29 mouse cellular contexts compared by ENCODE assay signal in the genomic region with DNA sequence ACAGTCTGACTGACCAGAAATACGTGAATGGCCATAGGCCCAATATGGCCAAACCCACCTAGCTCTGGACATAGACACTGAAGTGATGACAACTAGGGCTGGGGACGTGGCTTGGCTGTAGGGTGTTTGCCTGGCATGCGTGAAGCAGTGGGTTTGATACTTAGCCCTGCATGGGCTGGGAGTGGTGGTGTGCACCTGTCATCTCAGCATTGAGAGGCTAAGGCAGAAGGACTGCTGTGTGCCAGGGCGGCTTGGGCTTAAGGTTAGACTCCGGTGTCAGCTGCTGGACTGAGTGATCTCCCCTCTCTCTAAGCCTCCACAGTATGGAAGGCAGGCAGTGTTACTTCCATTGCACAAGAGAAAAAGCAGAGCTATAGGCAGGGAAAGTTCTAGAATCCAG. TPM values are rescaled to one million over a fixed set of nuclear protein-coding genes. Genes with fewer than 3 reads are reported as not detected.
"Had no signal": no experiment of that assay in that cellular context is flagged by ENCODE, and none has a peak within 500 bp of the region (broad histone marks: within the 10 kb centered on the region; RNA-seq: fewer than 3 reads in every experiment).

No protein-coding gene starts in this region.

- H3K4me2 ChIP-seq: limb, embryonic 12.5 days; limb, embryonic 13.5 days; limb, embryonic 15.5 days; liver, embryonic 11.5 days; liver, embryonic 12.5 days; liver, embryonic 13.5 days; liver, embryonic 15.5 days; lung, embryonic 14.5 days; lung, embryonic 15.5 days; midbrain, embryonic 11.5 days; midbrain, embryonic 12.5 days; midbrain, embryonic 13.5 days; midbrain, embryonic 15.5 days had no signal

- H3K36me3 ChIP-seq: limb, embryonic 10.5 days; limb, embryonic 12.5 days; limb, embryonic 13.5 days; limb, embryonic 15.5 days; liver, embryonic 12.5 days; liver, embryonic 13.5 days; liver, embryonic 15.5 days; lung, embryonic 15.5 days; midbrain, embryonic 10.5 days; midbrain, embryonic 12.5 days; midbrain, embryonic 13.5 days; midbrain, embryonic 15.5 days had no signal

- H3K4me3 ChIP-seq: limb, embryonic 10.5 days; limb, embryonic 12.5 days; limb, embryonic 13.5 days; limb, embryonic 15.5 days; liver, embryonic 12.5 days; liver, embryonic 13.5 days; liver, embryonic 15.5 days; lung, embryonic 15.5 days; megakaryocyte, embryonic 14.5 days; midbrain, embryonic 10.5 days; midbrain, embryonic 12.5 days; midbrain, embryonic 13.5 days; midbrain, embryonic 15.5 days had no signal

- DNase-seq: left cerebral cortex, postnatal 4 days; liver; liver, embryonic 13.5 days; liver, postnatal 0 days; lung, adult 18-20 months; lung, adult 2 months; lung, embryonic 14.5 days; lung, postnatal 10 days; lung, postnatal 14 days; lung, postnatal 36 days; lung, postnatal 4 days; midbrain, embryonic 14.5 days had no signal

RNA-seq across cellular contexts. Expression of a gene that starts 18.7 kb away (rescaled TPM):
- polyA plus RNA-seq: liver, adult 2 months; lung, embryonic 16.5 days; macrophage had no signal
